Mouse (Mus musculus): ENCODE results near the gene Mturn. TPM values are rescaled to one million over a fixed set of nuclear protein-coding genes. Genes with fewer than 3 reads are reported as not detected.

Gene Mturn
- polyA plus RNA-seq, 1 experiment, result 41.2 TPM

DNA sequence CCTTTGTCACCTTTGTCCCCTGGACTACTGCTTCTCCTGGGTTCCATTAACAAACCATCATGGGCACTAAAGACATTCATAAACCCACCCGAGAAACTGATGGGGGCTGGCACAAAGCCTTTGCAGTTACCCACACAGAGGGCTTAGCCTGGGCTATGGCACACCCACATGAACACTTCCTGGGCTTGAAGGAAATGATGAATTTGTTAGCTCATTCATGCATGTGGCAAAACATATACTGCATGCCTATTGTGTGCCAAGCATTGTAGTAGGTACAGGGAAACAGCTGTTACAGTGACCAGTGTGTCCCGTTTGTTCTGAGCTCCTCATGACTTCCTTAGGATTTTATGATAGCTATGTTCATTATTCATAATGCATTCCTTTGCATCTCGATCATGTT lies 55.8 kb downstream of the Mturn start:
- WGBS, result 68% methylated on average over 3 of the region's 3 CpGs
- DNase-seq, result no peak
- TF ChIP-seq CTCF (IDR thresholded peaks at IDR 0.05; ENCODE audit: borderline replicate concordance, insufficient read depth, low read depth, low read length), result no peak
- TF ChIP-seq POLR2A (IDR thresholded peaks at IDR 0.05; ENCODE audit: borderline replicate concordance, insufficient read depth, low read length), result no peak
- Histone ChIP-seq H3K4me3 (replicated peaks; ENCODE audit: insufficient read depth, low read depth, low read length) (no peak overlapping the region), H3K27me3 (ENCODE audit: control insufficient read depth, insufficient read depth, low read length) (no peaks in the 10 kb centered on the region), H3K27ac (ENCODE audit: insufficient read depth, low read length) (no peak overlapping the region), H3K4me1 (ENCODE audit: control insufficient read depth, insufficient read depth, low read length) (no peaks in the 10 kb centered on the region)

- no peak for DNase-seq
- TF ChIP-seq CTCF (IDR thresholded peaks at IDR 0.05; ENCODE audit: borderline replicate concordance, insufficient read depth, low read depth, low read length), result no peak
- TF ChIP-seq POLR2A (IDR thresholded peaks at IDR 0.05; ENCODE audit: borderline replicate concordance, insufficient read depth, low read length), result no peak
Observed at GRCm38 (mm10) chr6:54737684-54738083, 56.3 kb downstream of the Mturn start.

GRCm38 (mm10) chr6:54749056-54749455 lies 67.6 kb downstream of the Mturn start:
- H3K27me3 ChIP-seq (ENCODE audit: control insufficient read depth, insufficient read depth, low read length), result no peaks in the 10 kb centered on the region
- no peak overlapping the region for H3K4me3 ChIP-seq (replicated peaks; ENCODE audit: insufficient read depth, low read depth, low read length)
- WGBS, result 72% methylated on average over 7 of the region's 7 CpGs
- no peak overlapping the region for H3K27ac ChIP-seq (ENCODE audit: insufficient read depth, low read length)
- no peaks in the 10 kb centered on the region for H3K4me1 ChIP-seq (ENCODE audit: control insufficient read depth, insufficient read depth, low read length)
- no peak for DNase-seq
- no peak for TF ChIP-seq POLR2A (IDR thresholded peaks at IDR 0.05; ENCODE audit: borderline replicate concordance, insufficient read depth, low read length)
- TF ChIP-seq CTCF (IDR thresholded peaks at IDR 0.05; ENCODE audit: borderline replicate concordance, insufficient read depth, low read depth, low read length), result no peak

More at GRCm38 (mm10) chr6:54737684-54738083, 56.3 kb downstream of the Mturn start:
- Histone ChIP-seq H3K4me3 (replicated peaks; ENCODE audit: insufficient read depth, low read depth, low read length) (no peak overlapping the region), H3K4me1 (ENCODE audit: control insufficient read depth, insufficient read depth, low read length) (no peaks in the 10 kb centered on the region), H3K27me3 (ENCODE audit: control insufficient read depth, insufficient read depth, low read length) (no peaks in the 10 kb centered on the region), H3K27ac (ENCODE audit: insufficient read depth, low read length) (no peak overlapping the region)
- 88% methylated on average over 3 of the region's 3 CpGs for WGBS

GRCm38 (mm10) chr6:54751621-54752020 lies 70.2 kb downstream of the Mturn start:
- Histone ChIP-seq H3K4me1 (ENCODE audit: control insufficient read depth, insufficient read depth, low read length) (no peaks in the 10 kb centered on the region), H3K4me3 (replicated peaks; ENCODE audit: insufficient read depth, low read depth, low read length) (no peak overlapping the region), H3K27me3 (ENCODE audit: control insufficient read depth, insufficient read depth, low read length) (no peaks in the 10 kb centered on the region), H3K27ac (ENCODE audit: insufficient read depth, low read length) (no peak overlapping the region)
- no peak for DNase-seq
- no peak for TF ChIP-seq CTCF (IDR thresholded peaks at IDR 0.05; ENCODE audit: borderline replicate concordance, insufficient read depth, low read depth, low read length)
- TF ChIP-seq POLR2A (IDR thresholded peaks at IDR 0.05; ENCODE audit: borderline replicate concordance, insufficient read depth, low read length), result no peak
- 93% methylated on average over 4 of the region's 4 CpGs for WGBS

DNA sequence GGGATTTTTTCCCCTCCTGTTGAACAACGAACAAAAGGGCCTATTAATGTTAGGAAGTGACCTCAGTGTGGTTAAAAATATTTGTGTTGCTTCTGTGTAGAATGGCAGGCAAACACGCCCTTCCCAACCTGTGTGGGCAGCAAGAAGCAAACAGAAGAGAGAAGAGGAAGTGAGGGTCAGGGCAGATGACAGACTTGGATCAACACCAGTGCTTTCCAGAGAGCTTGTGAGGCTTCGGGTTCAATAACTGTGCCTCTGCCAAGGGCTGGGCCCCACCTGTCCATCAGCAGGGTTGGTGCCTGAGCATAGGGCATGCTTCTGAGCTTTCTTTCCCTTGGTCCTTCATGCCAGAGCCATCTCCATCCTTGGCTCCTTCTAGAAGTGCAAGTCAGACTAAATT lies 70.7 kb downstream of the Mturn start:
- H3K4me1 ChIP-seq (ENCODE audit: control insufficient read depth, insufficient read depth, low read length), result no peaks in the 10 kb centered on the region
- DNase-seq, result no peak
- no peak overlapping the region for H3K27ac ChIP-seq (ENCODE audit: insufficient read depth, low read length)
- H3K27me3 ChIP-seq (ENCODE audit: control insufficient read depth, insufficient read depth, low read length), result no peaks in the 10 kb centered on the region
- no peak for TF ChIP-seq CTCF (IDR thresholded peaks at IDR 0.05; ENCODE audit: borderline replicate concordance, insufficient read depth, low read depth, low read length)
- TF ChIP-seq POLR2A (IDR thresholded peaks at IDR 0.05; ENCODE audit: borderline replicate concordance, insufficient read depth, low read length), result no peak
- 37% methylated on average over 3 of the region's 3 CpGs for WGBS
- no peak overlapping the region for H3K4me3 ChIP-seq (replicated peaks; ENCODE audit: insufficient read depth, low read depth, low read length)

Other genes starting within 250 kb of the Mturn start
- 132 and 145 TPM in 2 replicates for gene Scrn1, start 115.1 kb upstream of the Mturn start, polyA plus RNA-seq (2012; rRNA removed)
- 11.8 and 12.1 TPM in 2 replicates for gene Plekha8, start 86.5 kb upstream of the Mturn start, polyA plus RNA-seq (2012; rRNA removed)
- gene Fkbp14, start 84.3 kb upstream of the Mturn start, polyA plus RNA-seq (2012; rRNA removed), result 14.8 and 15.7 TPM in 2 replicates
- 7.9 and 8.3 TPM in 2 replicates for gene Znrf2, start 135.3 kb downstream of the Mturn start, polyA plus RNA-seq (2012; rRNA removed)

Data from cerebellum, adult 2 months (tissue).